Mouse (Mus musculus) midbrain, embryonic 13.5 days (tissue): ENCODE data around the gene Rcor1. TPM values are rescaled to one million over a fixed set of nuclear protein-coding genes. Genes with fewer than 3 reads are reported as not detected.

Source experiments
- ATAC-seq: fragments of 200-750 bp; cut with Nextera tagmentation; 2 replicates; pipeline ENCODE4 v1.8.0; 2017; ENCODE audit warnings: mild to moderate bottlenecking, moderate TSS enrichment, moderate library complexity
- H3K27ac ChIP-seq: fragments of 300-500 bp; sonication (generic); 2 replicates; pipeline ENCODE4 v1.5.1; 2015; ENCODE audit warnings: inconsistent platforms, mild to moderate bottlenecking, moderate library complexity
- H3K27me3 ChIP-seq: fragments of 300-500 bp; sonication (generic); 2 replicates; pipeline ENCODE4 v1.6.1; 2015; ENCODE audit warnings: mild to moderate bottlenecking, inconsistent platforms
- H3K36me3 ChIP-seq: fragments of 300-500 bp; sonication (generic); 2 replicates; pipeline ENCODE4 v1.6.1; 2015; ENCODE audit warnings: mild to moderate bottlenecking, inconsistent platforms
- H3K4me1 ChIP-seq: fragments of 300-500 bp; sonication (generic); replicated peaks from 2 replicates; pipeline ENCODE4 v1.6.1; 2015; ENCODE audit warnings: inconsistent platforms
- H3K4me2 ChIP-seq: fragments of 300-500 bp; sonication (generic); replicated peaks from 2 replicates; pipeline ENCODE4 v1.6.1; 2015; ENCODE audit warnings: moderate library complexity, mild to moderate bottlenecking, inconsistent platforms
- H3K4me3 ChIP-seq: fragments of 300-500 bp; sonication (generic); replicated peaks from 2 replicates; pipeline ENCODE4 v1.5.1; 2015; ENCODE audit warnings: mild to moderate bottlenecking, inconsistent platforms
- H3K9ac ChIP-seq: fragments of 300-500 bp; sonication (generic); replicated peaks from 2 replicates; pipeline ENCODE4 v1.6.1; 2015; ENCODE audit warnings: mild to moderate bottlenecking, inconsistent platforms
- H3K9me3 ChIP-seq: fragments of 300-500 bp; sonication (generic); 2 replicates; pipeline ENCODE4 v1.6.1; 2016; ENCODE audit warnings: mild to moderate bottlenecking, inconsistent platforms
- WGBS: fragments of 180-500 bp; shearing (Covaris S2); methylation state at CpG from one replicate; pipeline ENCODE4 v1.1.7; 2015; 5-methylcytosine and 5-hydroxymethylcytosine counted together
- polyA plus RNA-seq: library from polyadenylated mRNA; unstranded; fragments of >200 nt; fragmentation: Nextera tagmentation; extraction: Ambion mirVana; gene quantifications from 2 replicates; pipeline ENCODE4 v1.2.1, GENCODE M21; 2015

The Rcor1 gene
- polyA plus RNA-seq, 1 experiment from 2014 or later = 6.0 TPM

GRCm38 (mm10) chr12:111085579-111085978 lies 46.4 kb downstream of the Rcor1 start:
- H3K4me3 ChIP-seq = no peak overlapping the region
- peaks cover 11% of the 10 kb centered on the region for H3K36me3 ChIP-seq
- ATAC-seq = no peak
- H3K9ac ChIP-seq = no peak overlapping the region
- no peaks in the 10 kb centered on the region for H3K9me3 ChIP-seq
- WGBS = 87% methylated on average over 4 of the region's 4 CpGs
- H3K4me1 ChIP-seq = peaks cover 20% of the 10 kb centered on the region
- no peak overlapping the region for H3K4me2 ChIP-seq
- H3K27ac ChIP-seq = no peak overlapping the region
- H3K27me3 ChIP-seq = no peaks in the 10 kb centered on the region

- 92% methylated on average over 1 of the region's 1 CpGs for WGBS
- no peak overlapping the region for H3K4me2 ChIP-seq
- H3K36me3 ChIP-seq = peaks cover 11% of the 10 kb centered on the region
- no peak for ATAC-seq
- H3K4me3 ChIP-seq = no peak overlapping the region
- H3K9me3 ChIP-seq = no peaks in the 10 kb centered on the region
- H3K27ac ChIP-seq = no peak overlapping the region
- H3K9ac ChIP-seq = no peak overlapping the region
- no peaks in the 10 kb centered on the region for H3K27me3 ChIP-seq
- H3K4me1 ChIP-seq = peaks cover 20% of the 10 kb centered on the region
Observed at GRCm38 (mm10) chr12:111087066-111087465, 47.9 kb downstream of the Rcor1 start.

GRCm38 (mm10) chr12:111088186-111088585 lies 49.0 kb downstream of the Rcor1 start:
- no peak overlapping the region for H3K9ac ChIP-seq
- no peaks in the 10 kb centered on the region for H3K27me3 ChIP-seq
- H3K27ac ChIP-seq = no peak overlapping the region
- ATAC-seq = peak; percentile 55; the same call in 1 of the 2 replicates
- no peak overlapping the region for H3K4me3 ChIP-seq
- H3K9me3 ChIP-seq = no peaks in the 10 kb centered on the region
- H3K4me2 ChIP-seq = no peak overlapping the region
- H3K36me3 ChIP-seq = peaks cover 8% of the 10 kb centered on the region; the same call in 1 of the 2 replicates
- WGBS = 31% methylated on average over 5 of the region's 5 CpGs
- H3K4me1 ChIP-seq = peaks cover 20% of the 10 kb centered on the region

GRCm38 (mm10) chr12:111088731-111089141 lies 49.6 kb downstream of the Rcor1 start:
- no peak overlapping the region for H3K4me2 ChIP-seq
- no peaks in the 10 kb centered on the region for H3K9me3 ChIP-seq
- peaks cover 6% of the 10 kb centered on the region; the same call in 1 of the 2 replicates for H3K36me3 ChIP-seq
- ATAC-seq = peak; percentile 64
- H3K27me3 ChIP-seq = no peaks in the 10 kb centered on the region
- H3K4me1 ChIP-seq = peaks cover 20% of the 10 kb centered on the region
- H3K27ac ChIP-seq = 0 out of 2 replicates have a peak overlapping the region, but pooled peaks have one; percentile 54
- 37% methylated on average over 3 of the region's 3 CpGs for WGBS
- no peak overlapping the region for H3K9ac ChIP-seq
- H3K4me3 ChIP-seq = no peak overlapping the region

GRCm38 (mm10) chr12:111089145-111089544 lies 50.0 kb downstream of the Rcor1 start:
- Histone ChIP-seq H3K4me3 (no peak overlapping the region), H3K4me2 (no peak overlapping the region), H3K4me1 (peaks cover 20% of the 10 kb centered on the region), H3K36me3 (peaks cover 9% of the 10 kb centered on the region; the same call in 1 of the 2 replicates), H3K9ac (no peak overlapping the region), H3K27ac (peak overlapping the region; percentile 54; the same call in 1 of the 2 replicates), H3K27me3 (no peaks in the 10 kb centered on the region), H3K9me3 (no peaks in the 10 kb centered on the region)
- WGBS = 60% methylated on average over 7 of the region's 7 CpGs
- peak; percentile 78 for ATAC-seq

GRCm38 (mm10) chr12:111090801-111091200 lies 51.6 kb downstream of the Rcor1 start:
- no peak for ATAC-seq
- Histone ChIP-seq H3K4me3 (no peak overlapping the region), H3K4me1 (peaks cover 20% of the 10 kb centered on the region), H3K9me3 (no peaks in the 10 kb centered on the region), H3K27me3 (no peaks in the 10 kb centered on the region), H3K36me3 (peaks cover 11% of the 10 kb centered on the region; the same call in 1 of the 2 replicates), H3K27ac (no peak overlapping the region), H3K9ac (no peak overlapping the region), H3K4me2 (no peak overlapping the region)

- H3K9ac ChIP-seq = no peak overlapping the region
- no peak overlapping the region for H3K4me2 ChIP-seq
- H3K4me3 ChIP-seq = no peak overlapping the region
- H3K27ac ChIP-seq = no peak overlapping the region
- no peak for ATAC-seq
- H3K27me3 ChIP-seq = no peaks in the 10 kb centered on the region
- peaks cover 20% of the 10 kb centered on the region for H3K4me1 ChIP-seq
- H3K36me3 ChIP-seq = peaks cover 15% of the 10 kb centered on the region
- H3K9me3 ChIP-seq = no peaks in the 10 kb centered on the region
- WGBS = 77% methylated on average over 10 of the region's 10 CpGs
Observed at GRCm38 (mm10) chr12:111091981-111092380, 52.8 kb downstream of the Rcor1 start.

- Histone ChIP-seq H3K9me3 (no peaks in the 10 kb centered on the region), H3K27me3 (no peaks in the 10 kb centered on the region), H3K9ac (no peak overlapping the region), H3K4me2 (no peak overlapping the region), H3K27ac (no peak overlapping the region), H3K4me1 (peaks cover 6% of the 10 kb centered on the region), H3K36me3 (peaks cover 20% of the 10 kb centered on the region), H3K4me3 (no peak overlapping the region)
- no peak for ATAC-seq
- WGBS = 93% methylated on average over 5 of the region's 5 CpGs
Observed at GRCm38 (mm10) chr12:111094073-111094472, 54.9 kb downstream of the Rcor1 start.

- Histone ChIP-seq H3K4me2 (no peak overlapping the region), H3K4me3 (no peak overlapping the region), H3K9me3 (no peaks in the 10 kb centered on the region), H3K36me3 (peaks cover 20% of the 10 kb centered on the region), H3K27ac (no peak overlapping the region), H3K27me3 (no peaks in the 10 kb centered on the region), H3K9ac (no peak overlapping the region), H3K4me1 (no peaks in the 10 kb centered on the region)
- ATAC-seq = no peak
- 96% methylated on average over 6 of the region's 6 CpGs for WGBS
Observed at GRCm38 (mm10) chr12:111095086-111095485, 55.9 kb downstream of the Rcor1 start.

- Histone ChIP-seq H3K27ac (no peak overlapping the region), H3K27me3 (no peaks in the 10 kb centered on the region), H3K9ac (no peak overlapping the region), H3K4me3 (no peak overlapping the region), H3K9me3 (no peaks in the 10 kb centered on the region), H3K4me1 (no peaks in the 10 kb centered on the region), H3K36me3 (peaks cover 22% of the 10 kb centered on the region), H3K4me2 (no peak overlapping the region)
- WGBS = 95% methylated on average over 6 of the region's 6 CpGs
- ATAC-seq = no peak
Observed at GRCm38 (mm10) chr12:111096249-111096648, 57.1 kb downstream of the Rcor1 start.

- Histone ChIP-seq H3K4me1 (no peaks in the 10 kb centered on the region), H3K36me3 (peaks cover 28% of the 10 kb centered on the region), H3K9me3 (no peaks in the 10 kb centered on the region), H3K4me3 (no peak overlapping the region), H3K4me2 (no peak overlapping the region), H3K27ac (no peak overlapping the region), H3K9ac (no peak overlapping the region), H3K27me3 (no peaks in the 10 kb centered on the region)
- WGBS = 98% methylated on average over 8 of the region's 8 CpGs
- ATAC-seq = no peak
Observed at GRCm38 (mm10) chr12:111097036-111097435, 57.9 kb downstream of the Rcor1 start.

GRCm38 (mm10) chr12:111111176-111111575 lies 72.0 kb downstream of the Rcor1 start:
- WGBS = 95% methylated on average over 8 of the region's 8 CpGs
- Histone ChIP-seq H3K4me3 (no peak overlapping the region), H3K4me1 (no peaks in the 10 kb centered on the region), H3K9ac (no peak overlapping the region), H3K27me3 (no peaks in the 10 kb centered on the region), H3K27ac (no peak overlapping the region), H3K4me2 (no peak overlapping the region), H3K36me3 (peaks cover 82% of the 10 kb centered on the region), H3K9me3 (no peaks in the 10 kb centered on the region)
- ATAC-seq = no peak

- no peak for ATAC-seq
Observed at GRCm38 (mm10) chr12:111114593-111114992, 75.4 kb downstream of the Rcor1 start.

More at GRCm38 (mm10) chr12:111114593-111114992, 75.4 kb downstream of the Rcor1 start:
- Histone ChIP-seq H3K27me3 (no peaks in the 10 kb centered on the region), H3K9ac (no peak overlapping the region), H3K4me1 (no peaks in the 10 kb centered on the region), H3K4me2 (no peak overlapping the region), H3K4me3 (no peak overlapping the region), H3K27ac (no peak overlapping the region), H3K9me3 (no peaks in the 10 kb centered on the region), H3K36me3 (peaks cover 71% of the 10 kb centered on the region)
- WGBS = 90% methylated on average over 5 of the region's 5 CpGs
